Mouse (Mus musculus) liver, embryonic 12.5 days (tissue): ENCODE measurements around the gene Hist1h2ak. TPM values are rescaled to one million over a fixed set of nuclear protein-coding genes. Genes with fewer than 3 reads are reported as not detected.
"Not testable (repeated sequence)": the region's sequence is repeated elsewhere in the genome, so short reads cannot be mapped to it uniquely, and the experiment has no call there.

Experiments used
- ATAC-seq: fragments of 200-750 bp; cut with Nextera tagmentation; 2 replicates; pipeline ENCODE4 v1.8.0; 2017; ENCODE audit warnings: moderate number of reproducible peaks, mild to moderate bottlenecking, moderate library complexity
- H3K27ac ChIP-seq: fragments of 300-500 bp; sonication (generic); 2 replicates; pipeline ENCODE4 v1.5.1; 2016; ENCODE audit warnings: mild to moderate bottlenecking
- H3K27me3 ChIP-seq: fragments of 300-500 bp; sonication (generic); replicated peaks from 2 replicates; pipeline ENCODE4 v1.6.1; 2016; ENCODE audit warnings: mild to moderate bottlenecking, moderate library complexity
- H3K36me3 ChIP-seq: fragments of 300-500 bp; sonication (generic); 2 replicates; pipeline ENCODE4 v1.6.1; 2016; ENCODE audit warnings: mild to moderate bottlenecking, moderate library complexity
- H3K4me1 ChIP-seq: fragments of 300-500 bp; sonication (generic); 2 replicates; pipeline ENCODE4 v1.6.1; 2016
- H3K4me2 ChIP-seq: fragments of 300-500 bp; sonication (generic); 2 replicates; pipeline ENCODE4 v1.6.1; 2016; ENCODE audit warnings: mild to moderate bottlenecking, moderate library complexity
- H3K4me3 ChIP-seq: fragments of 300-500 bp; sonication (generic); 2 replicates; pipeline ENCODE4 v1.5.1; 2016; ENCODE audit warnings: mild to moderate bottlenecking, moderate library complexity
- H3K9ac ChIP-seq: fragments of 300-500 bp; sonication (generic); 2 replicates; pipeline ENCODE4 v1.6.1; 2016; ENCODE audit warnings: mild to moderate bottlenecking, moderate library complexity
- H3K9me3 ChIP-seq: fragments of 300-500 bp; sonication (generic); replicated peaks from 2 replicates; pipeline ENCODE4 v1.6.1; 2016; ENCODE audit warnings: mild to moderate bottlenecking, moderate library complexity
- WGBS: fragments of 180-500 bp; shearing (Covaris S2); methylation state at CpG from one replicate; pipeline ENCODE4 v1.1.7; 2016; ENCODE audit not compliant: insufficient replicate concordance; 5-methylcytosine and 5-hydroxymethylcytosine counted together
- polyA plus RNA-seq: library from polyadenylated mRNA; unstranded; fragments of >200 nt; fragmentation: Nextera tagmentation; extraction: Ambion mirVana; gene quantifications from 2 replicates; pipeline ENCODE4 v1.2.1, GENCODE M21; 2016

The Hist1h2ak gene
- polyA plus RNA-seq, 1 experiment from 2014 or later: 58.5 TPM

DNA sequence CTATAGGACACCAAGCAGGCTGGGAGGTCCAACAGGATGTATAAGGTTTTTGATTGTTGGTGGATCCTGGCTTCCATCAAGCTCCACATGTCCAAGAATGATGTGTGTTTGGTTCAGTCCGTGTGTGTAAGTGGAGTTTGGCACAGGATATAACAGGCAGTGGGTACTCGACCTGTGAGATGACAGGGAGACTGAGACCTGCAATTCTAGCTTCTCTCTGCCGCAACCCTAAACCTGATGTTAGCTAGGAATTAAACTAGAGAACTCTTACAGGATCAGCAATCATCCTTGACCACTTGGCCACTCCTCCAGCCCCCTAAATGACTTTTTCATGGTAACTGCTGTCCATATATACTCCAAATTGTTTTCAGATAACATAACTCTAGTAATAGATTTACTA, 1.3 kb downstream of the Hist1h2ak start:
- H3K4me3 ChIP-seq: peak overlapping the region; percentile 56

DNA sequence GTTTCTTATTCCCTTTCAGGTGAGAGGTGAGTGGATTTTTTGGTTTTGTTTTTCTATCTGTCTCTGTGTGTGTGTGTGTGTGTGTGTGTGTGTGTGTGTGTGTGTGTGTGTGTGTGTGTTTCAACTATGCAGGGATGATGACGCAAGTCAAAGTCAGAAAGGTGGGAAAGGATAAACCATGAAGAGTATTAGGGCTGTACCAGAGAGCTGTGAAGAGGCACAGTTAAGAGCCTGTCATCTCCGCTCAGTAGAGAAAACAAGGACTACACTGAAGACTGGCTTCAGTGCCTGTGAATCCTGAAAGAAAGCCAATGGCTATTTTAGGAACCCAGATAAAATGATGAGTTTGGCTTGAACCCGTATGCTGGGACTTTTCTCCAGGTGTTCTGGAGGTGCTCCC, 1.8 kb downstream of the Hist1h2ak start:
- Histone ChIP-seq H3K36me3 (peaks cover 4% of the 10 kb centered on the region), H3K4me3 (peak overlapping the region; percentile 56), H3K4me1 (peaks cover 44% of the 10 kb centered on the region), H3K27ac (peak overlapping the region; percentile 99), H3K27me3 (no peaks in the 10 kb centered on the region), H3K4me2 (peak overlapping the region; percentile 69), H3K9me3 (no peaks in the 10 kb centered on the region), H3K9ac (peak overlapping the region; percentile 80)
- WGBS: 38% methylated on average over 3 of the region's 3 CpGs
- no peak for ATAC-seq

More for the DNA sequence above, 1.3 kb downstream of the Hist1h2ak start:
- no peaks in the 10 kb centered on the region for H3K27me3 ChIP-seq
- no peak for ATAC-seq
- H3K36me3 ChIP-seq: peaks cover 2% of the 10 kb centered on the region
- H3K9me3 ChIP-seq: no peaks in the 10 kb centered on the region
- WGBS: 34% methylated on average over 3 of the region's 3 CpGs
- H3K4me2 ChIP-seq: peak overlapping the region; percentile 69
- peak overlapping the region; percentile 99 for H3K27ac ChIP-seq
- peaks cover 41% of the 10 kb centered on the region for H3K4me1 ChIP-seq
- peak overlapping the region; percentile 80 for H3K9ac ChIP-seq

DNA sequence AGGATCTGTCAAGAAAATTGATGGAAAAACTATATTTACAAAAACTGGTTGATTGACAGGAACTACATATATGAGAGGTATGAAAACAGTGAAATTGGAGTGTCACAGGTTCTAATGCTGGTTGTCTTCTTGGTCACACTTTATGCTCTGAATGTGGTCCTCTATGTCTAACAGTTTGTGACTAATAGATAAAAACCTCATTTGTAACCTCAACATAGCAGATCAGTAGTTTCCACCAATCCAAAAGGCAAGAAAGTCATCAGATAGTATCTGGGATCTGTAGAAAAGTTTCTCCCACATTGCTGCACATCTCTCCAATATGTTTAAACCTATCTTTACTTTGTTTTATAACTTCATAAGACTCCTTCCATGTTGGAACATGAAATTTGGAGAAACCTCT, 2.2 kb downstream of the Hist1h2ak start:
- no peak for ATAC-seq
- Histone ChIP-seq H3K9ac (peak overlapping the region; percentile 80), H3K4me2 (peak overlapping the region; percentile 69), H3K27ac (peak overlapping the region; percentile 99), H3K36me3 (peaks cover 4% of the 10 kb centered on the region), H3K27me3 (no peaks in the 10 kb centered on the region), H3K9me3 (no peaks in the 10 kb centered on the region), H3K4me1 (peaks cover 43% of the 10 kb centered on the region), H3K4me3 (peak overlapping the region; percentile 56; the same call in 1 of the 2 replicates)

- not testable (repeated sequence) for H3K27me3 ChIP-seq, H3K36me3 ChIP-seq, H3K9me3 ChIP-seq
- under 1% methylated on average over 41 of the region's 56 CpGs for WGBS
- Histone ChIP-seq H3K4me3 (peak within 1 kb of the TSS; percentile 61), H3K4me1 (peaks cover 46% of the 10 kb centered on the region), H3K4me2 (peak within 1 kb of the TSS; percentile 69), H3K27ac (peak within 1 kb of the TSS; percentile 99), H3K9ac (peak within 1 kb of the TSS; percentile 80)
- ATAC-seq: peak; percentile 64
Observed at GRCm38 (mm10) chr13:21750159-21751017, 3.2 kb downstream of the Hist1h2ak start, which contains the start of gene Hist1h4k. TSS of gene Hist1h4k (minus strand) at chr13:21750505.

GRCm38 (mm10) chr13:21749387-21750158, 4.1 kb downstream of the Hist1h2ak start:
- H3K27ac ChIP-seq: peak overlapping the region; percentile 99
- under 1% methylated on average over 5 of the region's 5 CpGs for WGBS
- peaks cover 4% of the 10 kb centered on the region for H3K36me3 ChIP-seq
- no peak for ATAC-seq
- H3K9me3 ChIP-seq: no peaks in the 10 kb centered on the region
- H3K4me2 ChIP-seq: peak overlapping the region; percentile 68
- peak overlapping the region; percentile 61 for H3K4me3 ChIP-seq
- H3K9ac ChIP-seq: peak overlapping the region; percentile 80
- H3K4me1 ChIP-seq: peaks cover 49% of the 10 kb centered on the region
- H3K27me3 ChIP-seq: no peaks in the 10 kb centered on the region

- H3K4me2 ChIP-seq: no peak overlapping the region
- H3K36me3 ChIP-seq: peaks cover 4% of the 10 kb centered on the region
- no peak overlapping the region for H3K4me3 ChIP-seq
- 30% methylated on average over 1 of the region's 1 CpGs for WGBS
- no peaks in the 10 kb centered on the region for H3K27me3 ChIP-seq
- H3K27ac ChIP-seq: no peak overlapping the region
- ATAC-seq: no peak
- no peak overlapping the region for H3K9ac ChIP-seq
- H3K4me1 ChIP-seq: peaks cover 29% of the 10 kb centered on the region
- no peaks in the 10 kb centered on the region for H3K9me3 ChIP-seq
Observed at GRCm38 (mm10) chr13:21745006-21745405, 8.6 kb downstream of the Hist1h2ak start.

DNA sequence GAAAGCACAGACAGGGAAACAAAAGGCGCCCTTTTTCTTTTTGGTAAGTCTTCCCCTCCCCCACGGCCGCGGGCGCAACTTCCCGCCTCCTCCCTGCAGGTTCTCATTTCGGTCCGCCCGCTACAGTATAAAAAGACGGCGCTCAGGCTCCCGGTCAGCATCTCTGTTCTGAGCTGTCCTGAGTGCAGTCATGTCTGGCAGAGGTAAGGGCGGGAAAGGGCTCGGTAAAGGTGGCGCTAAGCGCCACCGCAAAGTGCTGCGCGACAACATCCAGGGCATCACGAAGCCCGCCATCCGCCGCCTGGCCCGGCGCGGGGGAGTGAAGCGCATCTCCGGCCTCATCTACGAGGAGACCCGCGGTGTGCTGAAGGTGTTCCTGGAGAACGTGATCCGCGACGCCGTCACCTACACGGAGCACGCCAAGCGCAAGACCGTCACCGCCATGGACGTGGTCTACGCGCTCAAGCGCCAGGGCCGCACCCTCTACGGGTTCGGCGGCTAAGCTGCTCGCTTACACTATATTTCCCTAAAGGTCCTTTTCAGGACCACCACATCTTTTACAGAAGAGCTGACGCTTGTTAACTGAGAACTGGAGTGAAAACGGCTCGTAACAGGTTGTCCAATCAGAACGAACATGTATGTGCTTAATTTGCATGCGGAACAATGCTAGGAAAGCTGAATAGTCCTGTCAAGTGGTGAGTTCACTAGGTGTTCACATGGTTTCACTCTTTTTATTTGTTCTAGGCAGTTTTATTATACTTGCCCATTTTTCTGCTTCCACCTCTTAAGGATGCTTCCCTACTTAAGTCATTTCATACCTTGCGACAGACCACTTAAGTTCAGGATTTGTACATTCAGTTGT, 18.5 kb downstream of the Hist1h2ak start, which contains the start of gene Hist1h4j:
TSS of gene Hist1h4j (plus strand) at position 159 of the 862 bp plus-strand sequence.
- H3K4me3 ChIP-seq: peak within 1 kb of the TSS; percentile 62
- H3K9me3 ChIP-seq, H3K36me3 ChIP-seq, H3K27me3 ChIP-seq: not testable (repeated sequence)
- peak; percentile 91 for ATAC-seq
- H3K27ac ChIP-seq: peak within 1 kb of the TSS; percentile 95
- H3K4me1 ChIP-seq: peaks cover 39% of the 10 kb centered on the region
- H3K4me2 ChIP-seq: peak within 1 kb of the TSS; percentile 77
- H3K9ac ChIP-seq: peak within 1 kb of the TSS; percentile 77
- under 1% methylated on average over 48 of the region's 56 CpGs for WGBS

DNA sequence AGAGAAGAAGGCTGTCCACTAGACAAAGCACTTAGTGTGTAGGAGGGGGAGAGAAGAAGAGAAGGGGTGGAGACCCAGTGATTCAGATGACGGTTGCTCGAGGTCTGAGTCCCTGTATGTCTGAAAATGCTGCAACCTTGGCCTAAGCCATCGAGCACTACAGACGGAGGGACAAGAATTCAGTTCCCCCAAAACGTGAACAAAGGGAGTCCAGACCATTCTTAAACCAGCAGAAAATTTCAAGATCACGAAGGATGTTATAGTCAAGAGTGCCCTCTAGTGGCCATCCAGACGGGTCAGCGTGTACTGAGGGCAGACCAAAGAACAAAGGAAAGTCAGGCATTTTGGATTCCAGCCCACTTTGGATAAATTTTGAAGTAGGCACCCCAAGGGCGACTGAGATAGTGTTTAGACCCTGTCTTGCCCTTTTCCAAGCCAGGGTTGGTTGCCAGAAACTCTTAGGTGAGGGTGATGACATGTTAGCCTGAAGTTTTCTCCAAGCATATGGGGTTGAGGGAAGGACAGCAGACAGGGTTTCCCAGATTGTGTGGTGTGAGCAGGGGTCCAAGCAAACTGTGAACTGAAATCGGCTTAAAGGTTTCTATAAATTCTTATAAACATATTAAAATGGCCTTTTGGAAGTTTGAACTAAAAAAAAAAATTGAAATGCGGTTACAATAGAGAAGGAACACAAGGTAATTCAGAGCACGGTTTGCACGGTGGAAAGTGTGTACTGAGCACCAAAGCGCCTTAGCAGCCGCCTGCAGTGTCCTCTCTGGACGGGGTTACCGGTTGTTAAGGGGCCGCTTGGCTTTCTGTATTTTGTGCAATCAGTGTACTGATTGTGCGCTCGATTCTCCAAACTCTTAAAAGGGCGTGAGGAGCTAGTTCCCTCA, 19.4 kb downstream of the Hist1h2ak start:
- no peaks in the 10 kb centered on the region for H3K27me3 ChIP-seq
- no peaks in the 10 kb centered on the region for H3K9me3 ChIP-seq
- H3K4me2 ChIP-seq: peak overlapping the region; percentile 77
- H3K4me3 ChIP-seq: peak overlapping the region; percentile 62
- H3K27ac ChIP-seq: peak overlapping the region; percentile 95
- H3K9ac ChIP-seq: peak overlapping the region; percentile 77
- H3K4me1 ChIP-seq: peaks cover 33% of the 10 kb centered on the region
- no peaks in the 10 kb centered on the region for H3K36me3 ChIP-seq
- peak; percentile 62 for ATAC-seq
- under 1% methylated on average over 21 of the region's 21 CpGs for WGBS

DNA sequence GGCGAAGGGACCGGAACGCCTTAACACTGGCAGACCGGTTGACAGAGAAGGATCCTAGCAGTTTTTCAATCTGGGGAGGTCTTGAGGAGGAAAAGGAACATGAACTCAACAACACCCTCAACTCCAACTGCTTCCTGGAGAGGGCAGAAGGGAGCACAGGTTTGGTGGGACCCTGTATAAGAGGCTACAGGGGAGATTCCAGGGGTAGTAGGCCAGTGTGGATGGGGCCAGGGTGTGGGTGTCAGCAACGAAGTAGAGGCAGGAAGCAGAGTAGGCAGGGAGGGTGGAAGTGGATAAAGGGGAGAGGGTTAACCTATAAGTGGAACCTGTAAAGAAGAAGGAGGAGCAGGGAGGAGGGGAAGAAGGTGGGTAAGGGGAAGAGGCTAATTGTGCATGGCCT, 20.2 kb downstream of the Hist1h2ak start:
- peak overlapping the region; percentile 95 for H3K27ac ChIP-seq
- peak overlapping the region; percentile 77 for H3K9ac ChIP-seq
- no peaks in the 10 kb centered on the region for H3K27me3 ChIP-seq
- no peak for ATAC-seq
- H3K4me2 ChIP-seq: peak overlapping the region; percentile 77
- no peak overlapping the region for H3K4me3 ChIP-seq
- peaks cover 33% of the 10 kb centered on the region for H3K4me1 ChIP-seq
- H3K9me3 ChIP-seq: no peaks in the 10 kb centered on the region
- no peaks in the 10 kb centered on the region for H3K36me3 ChIP-seq
- 76% methylated on average over 5 of the region's 5 CpGs for WGBS

DNA sequence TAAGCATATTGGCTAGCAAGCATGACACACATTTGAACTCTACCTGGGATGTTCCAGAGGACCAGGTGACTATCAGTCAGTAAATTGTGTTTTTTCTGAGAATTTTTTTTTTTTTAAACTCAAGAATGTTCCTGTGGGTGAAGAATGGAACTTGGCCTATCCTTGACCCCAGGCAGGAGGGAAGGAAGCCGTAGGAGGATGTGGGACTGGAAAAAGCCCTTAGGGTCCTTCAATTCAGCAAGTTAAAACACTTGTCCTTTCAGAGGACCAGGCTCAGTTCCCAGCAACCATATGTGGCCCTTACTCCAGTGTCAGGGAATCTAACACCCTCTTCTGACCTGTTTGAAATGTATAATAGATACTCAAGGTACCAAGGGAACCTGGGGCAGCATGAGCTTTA, 24.1 kb downstream of the Hist1h2ak start:
- 76% methylated on average over 1 of the region's 1 CpGs for WGBS

More for the DNA sequence above, 24.1 kb downstream of the Hist1h2ak start:
- no peaks in the 10 kb centered on the region for H3K36me3 ChIP-seq
- no peak for ATAC-seq
- no peaks in the 10 kb centered on the region for H3K27me3 ChIP-seq
- peaks cover 26% of the 10 kb centered on the region for H3K4me1 ChIP-seq
- no peak overlapping the region for H3K27ac ChIP-seq
- H3K9ac ChIP-seq: no peak overlapping the region
- H3K4me3 ChIP-seq: no peak overlapping the region
- no peaks in the 10 kb centered on the region for H3K9me3 ChIP-seq
- H3K4me2 ChIP-seq: no peak overlapping the region
